ENCODE assay signal across 8 mouse cellular contexts in genomic region chr8:111056158-111056663, GRCm38 (mm10). TPM values are rescaled to one million over a fixed set of nuclear protein-coding genes. Genes with fewer than 3 reads are reported as not detected.
DNase-seq lines count a peak whose midpoint lies in the region; ATAC-seq and TF ChIP-seq lines count a peak whose summit lies in the region.

Exosc6 (plus strand) TSS chr8:111056339.

- DNase-seq in 416B (ENCODE audit: low read depth): peak; percentile 94
- DNase-seq in heart, embryonic 10.5 days (ENCODE audit: low spot score): peak; percentile 95
- peak; percentile 93 for DNase-seq in liver
- peak; percentile 89 to 95 for DNase-seq in spleen, postnatal 4 days (ENCODE audit: low spot score in 2 of 2)

- peak within 1 kb of the TSS; percentile 85 for H3K9ac ChIP-seq in embryonic facial prominence, embryonic 15.5 days
- H3K9ac ChIP-seq in kidney, embryonic 15.5 days: peak within 1 kb of the TSS; percentile 94

- peak within 1 kb of the TSS; percentile 94 for H3K27ac ChIP-seq in bone marrow, adult 2 months (ENCODE audit: control insufficient read depth, insufficient read depth, low read depth, low read length, poor library complexity)
- peak within 1 kb of the TSS; percentile 84 for H3K27ac ChIP-seq in embryonic facial prominence, embryonic 15.5 days (replicated peaks)
- peak within 1 kb of the TSS; percentile 97 for H3K27ac ChIP-seq in heart, embryonic 10.5 days
- H3K27ac ChIP-seq in kidney, embryonic 15.5 days: peak within 1 kb of the TSS; percentile 95

- no peaks in the 10 kb centered on the region for H3K27me3 ChIP-seq in embryonic facial prominence, embryonic 15.5 days
- H3K27me3 ChIP-seq in heart, embryonic 10.5 days (ENCODE audit: insufficient read depth, poor library complexity, severe bottlenecking): no peaks in the 10 kb centered on the region
- H3K27me3 ChIP-seq in kidney, embryonic 15.5 days: no peaks in the 10 kb centered on the region

- TF ChIP-seq POLR2A in bone marrow, adult 2 months (IDR thresholded peaks at IDR 0.05; ENCODE audit: borderline replicate concordance, control insufficient read depth, low read depth, low read length): peak; percentile 70; the same call in 1 of the 2 replicates

- H3K4me1 ChIP-seq in bone marrow, adult 2 months (ENCODE audit: control insufficient read depth, insufficient read depth, low read length): no peaks in the 10 kb centered on the region; the same call in 1 of the 2 replicates
- peaks cover 21% of the 10 kb centered on the region for H3K4me1 ChIP-seq in embryonic facial prominence, embryonic 15.5 days
- peaks cover 41% of the 10 kb centered on the region for H3K4me1 ChIP-seq in heart, embryonic 10.5 days
- peaks cover 30% of the 10 kb centered on the region for H3K4me1 ChIP-seq in kidney, embryonic 15.5 days

- no peaks in the 10 kb centered on the region for H3K9me3 ChIP-seq in embryonic facial prominence, embryonic 15.5 days (replicated peaks)
- H3K9me3 ChIP-seq in heart, embryonic 10.5 days: no peaks in the 10 kb centered on the region
- H3K9me3 ChIP-seq in kidney, embryonic 15.5 days (replicated peaks): no peaks in the 10 kb centered on the region

- H3K4me3 ChIP-seq in bone marrow, adult 2 months (replicated peaks; ENCODE audit: control insufficient read depth, low read depth, low read length): peak within 1 kb of the TSS; percentile 93
- H3K4me3 ChIP-seq in embryonic facial prominence, embryonic 15.5 days (replicated peaks): peak within 1 kb of the TSS; percentile 97
- peak within 1 kb of the TSS; percentile 97 for H3K4me3 ChIP-seq in heart, embryonic 10.5 days
- H3K4me3 ChIP-seq in kidney, embryonic 15.5 days (replicated peaks): peak within 1 kb of the TSS; percentile 96

- peak; percentile 97 for TF ChIP-seq CTCF in bone marrow, adult 2 months (IDR thresholded peaks at IDR 0.05; ENCODE audit: control insufficient read depth, insufficient read depth, low read length)

- peaks cover 49% of the 10 kb centered on the region for H3K36me3 ChIP-seq in embryonic facial prominence, embryonic 15.5 days
- H3K36me3 ChIP-seq in heart, embryonic 10.5 days: peaks cover 57% of the 10 kb centered on the region
- H3K36me3 ChIP-seq in kidney, embryonic 15.5 days: peaks cover 60% of the 10 kb centered on the region

- under 1% methylated on average over 68 of the region's 68 CpGs for WGBS in bone marrow, adult 2 months
- under 1% methylated on average over 64 of the region's 68 CpGs for WGBS in embryonic facial prominence, embryonic 15.5 days
- under 1% methylated on average over 68 of the region's 68 CpGs for WGBS in heart, embryonic 10.5 days
- WGBS in kidney, embryonic 15.5 days: under 1% methylated on average over 67 of the region's 68 CpGs

- ATAC-seq in embryonic facial prominence, embryonic 15.5 days (ENCODE audit: insufficient number of reproducible peaks, low FRiP score, low TSS enrichment, low read depth): peak; percentile 91
- ATAC-seq in kidney, embryonic 15.5 days (replicated peaks; ENCODE audit: low FRiP score): peak; percentile 93
- peak; percentile 96 for ATAC-seq in monocyte, adult 5-6 weeks (replicated peaks; ENCODE audit: insufficient number of reproducible peaks, low FRiP score, low TSS enrichment, poor library complexity, severe bottlenecking)

- H3K4me2 ChIP-seq in embryonic facial prominence, embryonic 15.5 days (replicated peaks): peak within 1 kb of the TSS; percentile 95
- peak within 1 kb of the TSS; percentile 95 for H3K4me2 ChIP-seq in kidney, embryonic 15.5 days

RNA-seq across cellular contexts. Expression of gene Exosc6, which starts in this region (rescaled TPM):
- not detected in 2 replicates for polyA plus RNA-seq in bone marrow, adult 2 months (2011; ENCODE audit: insufficient read depth, insufficient read length, low replicate concordance, missing spikeins)
- polyA plus RNA-seq in embryonic facial prominence, embryonic 15.5 days (2015; fragmentation: Nextera tagmentation; extraction: Ambion mirVana): 16.4 and 17.3 TPM in 2 replicates
- polyA plus RNA-seq in heart, embryonic 10.5 days (2016; fragmentation: Nextera tagmentation; extraction: Ambion mirVana): 8.6 and 27.2 TPM in 2 replicates
- 24.0 and 24.3 TPM in 2 replicates for polyA plus RNA-seq in kidney, embryonic 15.5 days (2015; fragmentation: Nextera tagmentation; extraction: Ambion mirVana)
- total RNA-seq in monocyte, adult 5-6 weeks (2017): 3.1 to 8.9 TPM (median 5.7 TPM) in 3 replicates

Comparison
In these comparisons a context has a peak if more than half of its experiments do, and no peak if none do; other contexts are left out.
1. Peak in every context shown above with its lines: DNase-seq, ATAC-seq, H3K4me3 ChIP-seq and H3K27ac ChIP-seq.